Mouse (Mus musculus) liver, postnatal 0 days (tissue): Measurements from ENCODE around the gene Gm7534.

Experiments
- CTCF ChIP-seq: sonication (generic); IDR thresholded peaks from 2 replicates; pipeline ENCODE4 v1.5.1; 2016; ENCODE audit warnings: antibody characterized with exemption, low read depth
- EP300 ChIP-seq: IDR thresholded peaks from 2 replicates; pipeline ENCODE4 v1.6.1; 2016; ENCODE audit warnings: antibody characterized with exemption, low read depth, mild to moderate bottlenecking

- TF ChIP-seq CTCF (no peak), EP300 (no peak)
Measured at GRCm38 (mm10) chr4:134156744-134157143, 46.1 kb downstream of the Gm7534 start.
